Mouse (Mus musculus) limb, embryonic 15.5 days (tissue): ENCODE measurements around the gene Zfp989. TPM values are rescaled to one million over a fixed set of nuclear protein-coding genes. Genes with fewer than 3 reads are reported as not detected.
A peak's percentile ranks its signal among the peaks of the same experiment; 100 is the strongest.
"Not testable (repeated sequence)": the region's sequence is repeated elsewhere in the genome, so short reads cannot be mapped to it uniquely, and the experiment has no call there.

Experiments
- ATAC-seq: fragments of 200-750 bp; cut with Nextera tagmentation; 2 replicates; pipeline ENCODE4 v1.8.0; 2017; ENCODE audit warnings: low read depth, moderate TSS enrichment; ENCODE audit not compliant: insufficient number of reproducible peaks, low FRiP score, low TSS enrichment
- H3K27ac ChIP-seq: fragments of 300-500 bp; sonication (generic); 2 replicates; pipeline ENCODE4 v1.5.1; 2015; ENCODE audit warnings: moderate library complexity, mild to moderate bottlenecking, inconsistent platforms
- H3K27me3 ChIP-seq: fragments of 300-500 bp; sonication (generic); 2 replicates; pipeline ENCODE4 v1.6.1; 2015; ENCODE audit warnings: inconsistent platforms
- H3K36me3 ChIP-seq: fragments of 300-500 bp; sonication (generic); 2 replicates; pipeline ENCODE4 v1.6.1; 2015; ENCODE audit warnings: inconsistent platforms
- H3K4me1 ChIP-seq: fragments of 300-500 bp; sonication (generic); 2 replicates; pipeline ENCODE4 v1.6.1; 2015; ENCODE audit warnings: inconsistent platforms
- H3K4me2 ChIP-seq: fragments of 300-500 bp; sonication (generic); 2 replicates; pipeline ENCODE4 v1.6.1; 2015; ENCODE audit warnings: mild to moderate bottlenecking, inconsistent platforms
- H3K4me3 ChIP-seq: fragments of 300-500 bp; sonication (generic); 2 replicates; pipeline ENCODE4 v1.5.1; 2015; ENCODE audit warnings: mild to moderate bottlenecking, inconsistent platforms
- H3K9ac ChIP-seq: fragments of 300-500 bp; sonication (generic); 2 replicates; pipeline ENCODE4 v1.6.1; 2015; ENCODE audit warnings: inconsistent platforms
- H3K9me3 ChIP-seq: fragments of 300-500 bp; sonication (generic); 2 replicates; pipeline ENCODE4 v1.6.1; 2016; ENCODE audit warnings: inconsistent platforms
- WGBS: fragments of 180-500 bp; shearing (Covaris S2); methylation state at CpG from one replicate; pipeline ENCODE4 v1.1.7; 2015; 5-methylcytosine and 5-hydroxymethylcytosine counted together
- polyA plus RNA-seq: library from polyadenylated mRNA; unstranded; fragments of >200 nt; fragmentation: Nextera tagmentation; extraction: Ambion mirVana; gene quantifications from 2 replicates; pipeline ENCODE4 v1.2.1, GENCODE M21; 2015

The Zfp989 gene
- not detected in 2 replicates for polyA plus RNA-seq

- not testable (repeated sequence) for H3K9me3 ChIP-seq, H3K27ac ChIP-seq, H3K36me3 ChIP-seq, H3K9ac ChIP-seq, H3K27me3 ChIP-seq, H3K4me1 ChIP-seq, H3K4me3 ChIP-seq, ATAC-seq, H3K4me2 ChIP-seq
- 89% methylated on average over 5 of the region's 5 CpGs for WGBS
Measured at GRCm38 (mm10) chr4:146971757-146972156, at the start of gene Zfp989. TSS of gene Zfp989 (plus strand) at chr4:146971976.

GRCm38 (mm10) chr4:146932311-146933082, 39.3 kb upstream of the Zfp989 start:
- Histone ChIP-seq H3K4me1 (peaks cover 6% of the 10 kb centered on the region; the same call in 1 of the 2 replicates), H3K9ac (no peak overlapping the region), H3K4me3 (peak overlapping the region; percentile 25), H3K27ac (no peak overlapping the region), H3K36me3 (no peaks in the 10 kb centered on the region), H3K9me3 (peaks cover 9% of the 10 kb centered on the region; the same call in 1 of the 2 replicates), H3K4me2 (peak overlapping the region; percentile 41), H3K27me3 (peaks cover 7% of the 10 kb centered on the region)
- WGBS, result 8% methylated on average over 77 of the region's 77 CpGs
- ATAC-seq, result no peak

- H3K36me3 ChIP-seq, H3K27me3 ChIP-seq, H3K4me1 ChIP-seq, H3K4me3 ChIP-seq, H3K27ac ChIP-seq, H3K9me3 ChIP-seq, H3K4me2 ChIP-seq, ATAC-seq, H3K9ac ChIP-seq: not testable (repeated sequence)
- WGBS, result 59% methylated on average over 32 of the region's 32 CpGs
Measured at GRCm38 (mm10) chr4:146941691-146942090, 30.1 kb upstream of the Zfp989 start.

- H3K4me1 ChIP-seq, H3K27me3 ChIP-seq, ATAC-seq, H3K4me2 ChIP-seq, H3K9ac ChIP-seq, H3K4me3 ChIP-seq, H3K27ac ChIP-seq, H3K9me3 ChIP-seq, H3K36me3 ChIP-seq: not testable (repeated sequence)
- WGBS, result 24% methylated on average over 2 of the region's 2 CpGs
Measured at GRCm38 (mm10) chr4:146976581-146976980, 4.8 kb downstream of the Zfp989 start.

GRCm38 (mm10) chr4:147018400-147018799, 46.6 kb downstream of the Zfp989 start:
- not testable (repeated sequence) for H3K4me2 ChIP-seq, ATAC-seq, H3K9ac ChIP-seq, H3K36me3 ChIP-seq, H3K4me1 ChIP-seq, H3K9me3 ChIP-seq, H3K27me3 ChIP-seq, H3K4me3 ChIP-seq, H3K27ac ChIP-seq
- no CpG with 5 or more reads among the region's 1 CpGs for WGBS

- no CpG with 5 or more reads among the region's 6 CpGs for WGBS
- H3K9me3 ChIP-seq, H3K27ac ChIP-seq, H3K4me1 ChIP-seq, H3K36me3 ChIP-seq, H3K27me3 ChIP-seq, H3K4me2 ChIP-seq, ATAC-seq, H3K4me3 ChIP-seq, H3K9ac ChIP-seq: not testable (repeated sequence)
Measured at GRCm38 (mm10) chr4:147021550-147021949, 49.8 kb downstream of the Zfp989 start, which contains the start of gene Rex2. TSS of gene Rex2 (plus strand) at chr4:147021850.

GRCm38 (mm10) chr4:147026374-147026773, 54.6 kb downstream of the Zfp989 start:
- H3K4me3 ChIP-seq, H3K9ac ChIP-seq, H3K27ac ChIP-seq, H3K36me3 ChIP-seq, H3K4me2 ChIP-seq, H3K27me3 ChIP-seq, H3K9me3 ChIP-seq, H3K4me1 ChIP-seq, ATAC-seq: not testable (repeated sequence)
- 53% methylated on average over 1 of the region's 1 CpGs for WGBS

- not testable (repeated sequence) for H3K4me1 ChIP-seq, H3K9ac ChIP-seq, H3K4me2 ChIP-seq, H3K27ac ChIP-seq, H3K36me3 ChIP-seq, H3K4me3 ChIP-seq, H3K9me3 ChIP-seq, H3K27me3 ChIP-seq
- WGBS, result 85% methylated on average over 1 of the region's 2 CpGs
- peak; percentile 55; the same call in 1 of the 2 replicates for ATAC-seq
Measured at GRCm38 (mm10) chr4:147031308-147032036, 59.7 kb downstream of the Zfp989 start.

Other genes starting within 250 kb of the Zfp989 start
- not detected in 2 replicates for gene Gm21411, start 62.4 kb upstream of the Zfp989 start, polyA plus RNA-seq
- gene Rex2, start 49.9 kb downstream of the Zfp989 start, polyA plus RNA-seq, result not detected in 2 replicates
- gene Zfp991, start 160.1 kb downstream of the Zfp989 start, polyA plus RNA-seq, result 5.6 and 6.5 TPM in 2 replicates